Mouse (Mus musculus) lung, embryonic 16.5 days (tissue): Measurements from ENCODE around the gene Ogg1. TPM values are rescaled to one million over a fixed set of nuclear protein-coding genes. Genes with fewer than 3 reads are reported as not detected.

Experiments used
- ATAC-seq: fragments of 200-750 bp; cut with Nextera tagmentation; 2 replicates; pipeline ENCODE4 v1.8.0; 2017; ENCODE audit warnings: low read depth, mild to moderate bottlenecking, moderate library complexity
- H3K27ac ChIP-seq: fragments of 300-500 bp; sonication (generic); 2 replicates; pipeline ENCODE4 v1.5.1; 2014; ENCODE audit warnings: mild to moderate bottlenecking, control low read depth, low read length
- H3K27me3 ChIP-seq: fragments of 300-500 bp; sonication (generic); 2 replicates; pipeline ENCODE4 v1.6.1; 2014; ENCODE audit warnings: low read depth, low read length, mixed read lengths; ENCODE audit not compliant: control insufficient read depth, insufficient read depth
- H3K36me3 ChIP-seq: fragments of 300-500 bp; sonication (generic); 2 replicates; pipeline ENCODE4 v1.6.1; 2014; ENCODE audit warnings: low read length; ENCODE audit not compliant: control insufficient read depth, insufficient read depth
- H3K4me1 ChIP-seq: fragments of 300-500 bp; sonication (generic); replicated peaks from 2 replicates; pipeline ENCODE4 v1.6.1; 2014; ENCODE audit warnings: low read length, mixed read lengths; ENCODE audit not compliant: control insufficient read depth, insufficient read depth
- H3K4me2 ChIP-seq: fragments of 300-500 bp; sonication (generic); 2 replicates; pipeline ENCODE4 v1.6.1; 2014; ENCODE audit warnings: low read depth, low read length, control low read depth
- H3K4me3 ChIP-seq: fragments of 300-500 bp; sonication (generic); 2 replicates; pipeline ENCODE4 v1.5.1; 2014; ENCODE audit warnings: mild to moderate bottlenecking, low read length, control low read depth
- H3K9ac ChIP-seq: fragments of 300-500 bp; sonication (generic); 2 replicates; pipeline ENCODE4 v1.6.1; 2014; ENCODE audit warnings: low read length, control low read depth
- H3K9me3 ChIP-seq: fragments of 300-500 bp; sonication (generic); 2 replicates; pipeline ENCODE4 v1.6.1; 2016; ENCODE audit warnings: low read length; ENCODE audit not compliant: control insufficient read depth
- WGBS: fragments of 180-500 bp; shearing (Covaris S2); extraction: QIAGEN DNeasy Blood & Tissue Kit; methylation state at CpG from one replicate; pipeline ENCODE4 v1.1.7; 2014; 5-methylcytosine and 5-hydroxymethylcytosine counted together
- polyA plus RNA-seq: library from polyadenylated mRNA; unstranded; fragments of >200 nt; fragmentation: Nextera tagmentation; extraction: Ambion mirVana; gene quantifications from 2 replicates; pipeline ENCODE4 v1.2.1, GENCODE M21; 2015

Gene Ogg1
- polyA plus RNA-seq, 1 experiment from 2014 or later: 17.6 TPM

- H3K27me3 ChIP-seq: no peaks in the 10 kb centered on the region
- H3K4me2 ChIP-seq: no peak overlapping the region
- no peaks in the 10 kb centered on the region for H3K36me3 ChIP-seq
- no peaks in the 10 kb centered on the region for H3K4me1 ChIP-seq
- no peak overlapping the region for H3K4me3 ChIP-seq
- no peak overlapping the region for H3K27ac ChIP-seq
- no peaks in the 10 kb centered on the region for H3K9me3 ChIP-seq
- WGBS: 60% methylated on average over 3 of the region's 3 CpGs
- no peak for ATAC-seq
- no peak overlapping the region for H3K9ac ChIP-seq
Measured at GRCm38 (mm10) chr6:113353696-113354095, 26.9 kb downstream of the Ogg1 start.

GRCm38 (mm10) chr6:113361476-113361875 is 34.7 kb downstream of the Ogg1 start:
- Histone ChIP-seq H3K36me3 (no peaks in the 10 kb centered on the region), H3K4me1 (no peaks in the 10 kb centered on the region), H3K27ac (no peak overlapping the region), H3K9me3 (no peaks in the 10 kb centered on the region), H3K27me3 (no peaks in the 10 kb centered on the region), H3K4me3 (no peak overlapping the region), H3K4me2 (no peak overlapping the region), H3K9ac (no peak overlapping the region)
- 70% methylated on average over 4 of the region's 4 CpGs for WGBS
- no peak for ATAC-seq

DNA sequence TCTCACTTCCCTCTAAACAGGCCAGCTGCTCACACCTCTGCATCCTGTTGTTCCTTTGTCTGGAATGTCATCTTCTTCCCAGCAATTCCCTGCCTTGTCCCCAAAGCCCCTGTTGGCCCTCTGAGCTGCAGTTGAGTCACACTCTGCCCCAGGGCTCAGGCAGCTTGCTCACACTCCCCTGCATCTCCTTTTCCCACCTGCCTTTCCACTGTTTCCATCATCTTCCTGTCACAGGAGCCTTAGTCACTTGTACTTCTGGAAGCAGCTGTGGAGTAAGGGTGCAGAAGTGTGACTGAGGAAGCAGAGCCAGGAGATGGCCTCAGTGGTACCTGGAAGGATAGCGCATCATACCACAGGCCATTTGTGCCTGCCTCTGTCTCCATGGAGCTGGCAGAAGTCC is 35.5 kb downstream of the Ogg1 start:
- Histone ChIP-seq H3K27me3 (no peaks in the 10 kb centered on the region), H3K27ac (no peak overlapping the region), H3K9ac (no peak overlapping the region), H3K36me3 (no peaks in the 10 kb centered on the region; the same call in 1 of the 2 replicates), H3K4me3 (no peak overlapping the region), H3K9me3 (no peaks in the 10 kb centered on the region), H3K4me2 (no peak overlapping the region), H3K4me1 (no peaks in the 10 kb centered on the region)
- WGBS: 81% methylated on average over 1 of the region's 1 CpGs
- ATAC-seq: no peak

DNA sequence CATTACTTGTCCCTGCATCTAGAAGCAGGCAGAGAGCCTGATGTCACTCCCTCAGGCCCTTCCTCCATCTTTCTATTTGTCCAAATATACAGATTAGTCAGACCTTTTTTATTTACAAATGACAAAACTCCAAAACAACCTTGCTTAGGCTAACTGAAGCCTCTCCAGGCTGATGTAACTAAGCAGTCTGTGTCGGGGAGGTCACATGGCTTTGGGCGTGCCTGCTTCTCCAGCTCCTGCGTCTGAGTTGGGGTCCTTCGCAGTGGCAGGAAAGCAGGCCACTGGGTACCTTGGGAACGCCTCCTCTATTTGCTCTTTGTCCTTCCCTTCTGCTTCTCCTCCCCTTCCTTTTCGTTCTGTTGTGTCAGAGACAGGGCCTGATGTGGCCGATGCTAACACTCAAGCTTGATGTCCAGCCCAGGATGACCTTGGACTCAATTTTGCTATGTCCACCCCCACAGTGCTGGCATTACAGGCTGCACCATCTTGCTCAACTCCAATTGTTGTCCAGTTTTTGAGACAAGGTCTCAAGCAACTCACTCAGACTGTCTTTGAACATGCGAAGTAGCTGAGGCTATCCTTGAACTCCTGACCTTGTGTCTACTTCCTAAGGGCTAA is 37.9 kb downstream of the Ogg1 start:
- Histone ChIP-seq H3K9me3 (no peaks in the 10 kb centered on the region), H3K27ac (no peak overlapping the region), H3K36me3 (peaks cover 3% of the 10 kb centered on the region), H3K4me2 (no peak overlapping the region), H3K9ac (no peak overlapping the region), H3K4me3 (no peak overlapping the region), H3K27me3 (no peaks in the 10 kb centered on the region), H3K4me1 (no peaks in the 10 kb centered on the region)
- no peak for ATAC-seq
- WGBS: 60% methylated on average over 8 of the region's 8 CpGs

- Histone ChIP-seq H3K9ac (no peak overlapping the region), H3K36me3 (peaks cover 11% of the 10 kb centered on the region), H3K4me1 (no peaks in the 10 kb centered on the region), H3K4me2 (no peak overlapping the region), H3K27ac (no peak overlapping the region), H3K9me3 (no peaks in the 10 kb centered on the region), H3K4me3 (no peak overlapping the region), H3K27me3 (no peaks in the 10 kb centered on the region)
- ATAC-seq: no peak
- 88% methylated on average over 6 of the region's 6 CpGs for WGBS
Measured at GRCm38 (mm10) chr6:113366639-113367038, 39.9 kb downstream of the Ogg1 start.

DNA sequence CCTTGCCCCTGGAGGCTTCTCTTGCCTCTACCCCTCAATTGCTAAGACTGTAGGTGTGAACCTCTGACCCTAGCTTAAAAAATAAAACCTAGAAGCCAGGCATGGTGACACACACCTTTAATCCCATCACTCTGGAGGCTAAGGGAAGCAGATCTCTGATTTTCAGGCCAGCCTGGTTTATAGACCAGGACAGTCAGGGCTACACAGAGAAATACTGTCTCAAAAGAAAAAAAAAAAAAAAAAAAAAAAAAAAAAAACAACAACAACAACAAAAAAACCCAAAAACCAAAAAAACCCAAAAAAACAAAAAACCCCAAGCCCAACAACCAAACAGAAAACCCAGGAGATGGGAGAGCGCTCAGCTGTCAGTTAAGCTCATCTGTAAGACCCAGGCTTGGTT is 40.8 kb downstream of the Ogg1 start:
- Histone ChIP-seq H3K27me3 (no peaks in the 10 kb centered on the region), H3K9me3 (no peaks in the 10 kb centered on the region), H3K9ac (no peak overlapping the region), H3K4me1 (no peaks in the 10 kb centered on the region), H3K36me3 (peaks cover 15% of the 10 kb centered on the region), H3K4me2 (no peak overlapping the region), H3K4me3 (no peak overlapping the region), H3K27ac (no peak overlapping the region)
- no peak for ATAC-seq
- 93% methylated on average over 1 of the region's 1 CpGs for WGBS

DNA sequence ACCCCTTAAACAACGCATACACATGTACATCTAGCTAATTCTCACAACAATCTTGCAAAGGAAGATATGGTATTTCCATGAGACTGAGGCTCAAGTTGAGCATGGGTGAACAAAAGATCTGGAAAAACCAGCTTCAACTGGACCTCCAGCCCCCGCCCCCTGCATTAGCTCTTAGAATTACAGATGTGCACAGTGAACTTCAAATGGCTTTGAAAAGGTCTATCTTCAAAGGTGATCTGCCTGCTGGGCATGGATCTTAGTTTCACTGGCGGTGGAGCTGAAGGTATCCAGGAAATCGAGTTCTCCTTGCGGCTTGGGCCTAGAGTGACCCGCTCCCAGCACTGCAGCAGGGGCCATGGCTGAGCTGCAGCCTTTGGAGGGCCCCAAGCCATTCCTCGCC is 41.4 kb downstream of the Ogg1 start:
- Histone ChIP-seq H3K9me3 (no peaks in the 10 kb centered on the region), H3K4me1 (no peaks in the 10 kb centered on the region), H3K27ac (no peak overlapping the region), H3K27me3 (no peaks in the 10 kb centered on the region), H3K9ac (no peak overlapping the region), H3K36me3 (peaks cover 15% of the 10 kb centered on the region), H3K4me3 (no peak overlapping the region), H3K4me2 (no peak overlapping the region)
- ATAC-seq: no peak
- WGBS: 87% methylated on average over 7 of the region's 7 CpGs

DNA sequence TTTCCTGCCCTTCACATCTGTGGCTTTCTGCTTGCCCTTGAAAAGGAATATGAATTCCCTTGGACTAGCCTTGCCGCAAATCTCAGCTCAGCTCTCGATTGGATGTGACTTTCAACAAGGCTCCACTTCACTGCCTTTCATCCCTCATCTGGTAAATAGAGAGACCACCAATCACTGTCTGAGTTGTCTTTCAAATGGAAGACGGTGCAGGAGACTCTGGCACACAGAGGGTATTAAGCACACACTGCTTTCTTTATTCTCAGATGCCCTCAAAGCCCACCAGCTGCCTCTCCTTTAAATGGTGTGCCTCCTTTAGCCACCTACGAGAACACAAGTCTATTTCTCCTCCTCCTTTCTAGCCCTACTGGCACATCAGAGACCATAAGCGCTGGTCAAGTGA is 41.8 kb downstream of the Ogg1 start:
- H3K27ac ChIP-seq: no peak overlapping the region
- H3K4me1 ChIP-seq: no peaks in the 10 kb centered on the region
- H3K9me3 ChIP-seq: no peaks in the 10 kb centered on the region
- H3K27me3 ChIP-seq: no peaks in the 10 kb centered on the region
- H3K36me3 ChIP-seq: peaks cover 18% of the 10 kb centered on the region
- ATAC-seq: no peak
- WGBS: 80% methylated on average over 5 of the region's 5 CpGs
- no peak overlapping the region for H3K4me2 ChIP-seq
- no peak overlapping the region for H3K9ac ChIP-seq
- H3K4me3 ChIP-seq: no peak overlapping the region

- ATAC-seq: peak; percentile 51; the same call in 1 of the 2 replicates
- H3K4me1 ChIP-seq: no peaks in the 10 kb centered on the region
- peaks cover 27% of the 10 kb centered on the region for H3K36me3 ChIP-seq
- no peak overlapping the region for H3K4me2 ChIP-seq
- no peaks in the 10 kb centered on the region for H3K9me3 ChIP-seq
- H3K27me3 ChIP-seq: no peaks in the 10 kb centered on the region
- WGBS: 80% methylated on average over 20 of the region's 20 CpGs
- no peak overlapping the region for H3K27ac ChIP-seq
- no peak overlapping the region for H3K4me3 ChIP-seq
- H3K9ac ChIP-seq: no peak overlapping the region
Measured at GRCm38 (mm10) chr6:113370194-113370929, 43.6 kb downstream of the Ogg1 start.
